Mouse (Mus musculus) left cerebral cortex, postnatal 14 days (tissue): Measurements from ENCODE around the gene Tpte. TPM values are rescaled to one million over a fixed set of nuclear protein-coding genes. Genes with fewer than 3 reads are reported as not detected.

ENCODE experiments used
- DNase-seq, 2 experiments: peaks; one replicate each; pipeline ENCODE4 v3.0.0; 2021 to 2022; ENCODE audit warnings: low spot score in 2 of 2, mixed read lengths in 1 of 2
- intact Hi-C: fragments of 180-260 bp; cut with DNase I; formaldehyde crosslinking; loops from one replicate; pipeline ENCODE4 v1.15.1; 2025
- total RNA-seq, 2 experiments: library from RNA; stranded (reverse); gene quantifications; 2 replicates each; pipeline ENCODE4 v1.2.3; 2021

Tpte gene
- total RNA-seq, 2 experiments from 2014 or later: not detected

- intact Hi-C loops: loop anchor here (2.0 kb wide), 1 partner anchor 218 kb away; the partner anchor contains the start of gene Vps36
These were observed 128.1 kb downstream of the Tpte start, which contains the start of gene Mrps31 for GRCm38 (mm10) chr8:22411282-22411702. Gene Mrps31 (plus strand): TSS chr8:22411361.

GRCm38 (mm10) chr8:22411971-22412370, 128.7 kb downstream of the Tpte start:
- DNase-seq: no peak
- intact Hi-C loops: loop anchor here (2.0 kb wide), 1 partner anchor 219 kb away; the partner anchor contains the start of gene Vps36

More at GRCm38 (mm10) chr8:22411282-22411702, 128.1 kb downstream of the Tpte start, which contains the start of gene Mrps31:
- DNase-seq: peak; percentile 89 to 92

Other genes with a start within 250 kb of the Tpte start
- 1 to 10 TPM; 2.5 to 2.9 TPM for gene Atp7b, start 223.1 kb upstream of the Tpte start, total RNA-seq
- 10 to 100 TPM; 28.1 to 32.6 TPM for gene Alg11, start 222.7 kb upstream of the Tpte start, total RNA-seq
- gene Nek5, start 158.4 kb upstream of the Tpte start, total RNA-seq: under 1 TPM in 1 of 2 experiments, not detected in 1; 0.48 TPM
- 1 to 10 TPM; 1.6 to 2.0 TPM for gene Nek3, start 117.0 kb upstream of the Tpte start, total RNA-seq
- gene Ckap2, start 97.6 kb upstream of the Tpte start, total RNA-seq: 1 to 10 TPM; 1.3 to 2.2 TPM
- 10 to 100 TPM; 34.2 to 35.6 TPM for gene Vps36, start 90.6 kb upstream of the Tpte start, total RNA-seq
- 1 to 10 TPM; 5.7 to 5.9 TPM for gene Thsd1, start 56.1 kb upstream of the Tpte start, total RNA-seq
- 10 to 100 TPM; 11.1 to 12.5 TPM for gene Slc25a15, start 115.2 kb downstream of the Tpte start, total RNA-seq
- gene Mrps31, start 127.9 kb downstream of the Tpte start, total RNA-seq: 10 to 100 TPM; 21.4 to 23.3 TPM